Mouse (Mus musculus): ENCODE data around the gene Stam. TPM values are rescaled to one million over a fixed set of nuclear protein-coding genes. Genes with fewer than 3 reads are reported as not detected.
"Not testable (repeated sequence)": the region's sequence is repeated elsewhere in the genome, so short reads cannot be mapped to it uniquely, and the experiment has no call there.

Gene Stam
- polyA plus RNA-seq, 1 experiment from 2014 or later: 22.9 TPM

DNA sequence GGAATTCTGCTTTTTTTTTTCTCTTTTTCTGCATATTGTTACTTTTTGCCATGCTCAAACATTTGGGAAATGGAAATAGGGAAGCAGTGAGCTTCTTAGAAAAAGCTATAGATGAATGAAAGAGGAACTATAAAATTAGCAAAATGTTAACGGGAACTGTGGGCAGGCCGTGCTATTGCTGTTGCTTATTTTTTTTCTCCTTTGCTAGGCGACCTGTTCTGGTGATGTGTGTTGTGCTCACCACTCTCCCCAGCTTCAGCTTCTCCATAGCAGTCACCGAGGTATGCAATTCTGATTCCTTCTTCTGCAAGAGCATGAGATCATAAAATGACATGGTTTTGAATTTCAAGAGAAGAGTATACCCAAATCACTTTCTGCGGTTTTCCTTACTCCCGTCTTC, 118.1 kb downstream of the Stam start:
- no peaks in the 10 kb centered on the region for H3K79me2 ChIP-seq (ENCODE audit: inconsistent target)
- H3K27ac ChIP-seq: peak overlapping the region; percentile 82
- H3K4me3 ChIP-seq (ENCODE audit: inconsistent target): no peak overlapping the region
- no peaks in the 10 kb centered on the region for H3K36me3 ChIP-seq (ENCODE audit: inconsistent target)
- WGBS (ENCODE audit: missing documents): 19% methylated on average over 6 of the region's 6 CpGs

DNA sequence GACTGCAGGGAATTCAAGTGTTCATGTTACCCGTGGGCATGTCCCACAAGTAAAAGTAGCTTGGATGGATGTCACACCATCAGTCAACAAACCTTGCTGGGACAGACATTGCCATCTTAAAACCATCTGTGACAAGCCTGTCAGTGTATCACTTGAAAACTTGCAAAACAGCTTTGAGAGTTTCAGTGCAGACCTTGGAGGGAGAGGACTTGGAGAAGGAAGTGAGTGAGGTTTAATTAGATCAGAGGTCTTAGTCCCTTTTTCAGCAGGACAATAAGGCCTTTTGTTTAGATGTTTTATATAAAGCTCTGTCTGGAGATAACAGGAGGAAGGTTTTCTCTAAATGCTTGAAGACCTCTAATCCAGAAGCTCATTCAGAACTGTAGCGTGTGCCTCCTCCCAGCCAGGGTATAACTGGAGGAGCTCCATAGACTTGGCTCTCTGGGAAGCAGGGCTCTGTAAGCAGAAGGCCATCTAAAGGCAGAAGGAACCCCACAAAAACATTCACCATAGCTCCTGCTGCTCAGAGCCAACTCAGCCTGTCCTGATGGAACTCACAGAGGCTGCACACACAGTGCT, 124.5 kb downstream of the Stam start:
- not testable (repeated sequence) for H3K4me3 ChIP-seq (ENCODE audit: inconsistent target); H3K36me3 ChIP-seq (ENCODE audit: inconsistent target); H3K27ac ChIP-seq; H3K79me2 ChIP-seq (ENCODE audit: inconsistent target)
- WGBS (ENCODE audit: missing documents): no CpG with 5 or more reads among the region's 2 CpGs

Other genes starting within 250 kb of the Stam start
- 2.9 to 14.4 TPM (median 5.1 TPM) in 3 replicates for gene Hacd1, start 18.0 kb upstream of the Stam start, polyA plus RNA-seq (2018)
- not detected in 3 replicates for gene Tmem236, start 100.4 kb downstream of the Stam start, polyA plus RNA-seq (2018)
- 311 to 697 TPM (median 500 TPM) in 3 replicates for gene Mrc1, start 155.3 kb downstream of the Stam start, polyA plus RNA-seq (2018)